ENCODE assay signal across 21 mouse cellular contexts in genomic region chr13:32442025-32442424, GRCm38 (mm10).
"Had no signal": no experiment of that assay in that cellular context is flagged by ENCODE, and none has a peak within 500 bp of the region (broad histone marks: within the 10 kb centered on the region; RNA-seq: fewer than 3 reads in every experiment).

No protein-coding gene starts in this region.

- H3K4me1 ChIP-seq: kidney, embryonic 15.5 days; liver, embryonic 12.5 days; liver, embryonic 15.5 days; midbrain, embryonic 12.5 days; midbrain, embryonic 15.5 days; neural tube, embryonic 12.5 days; stomach, embryonic 15.5 days had no signal

- ATAC-seq: liver, embryonic 12.5 days; midbrain, embryonic 15.5 days had no signal

- DNase-seq: kidney, adult 11 months; kidney, adult 8-10 months; kidney, postnatal 10 days; kidney, postnatal 36 days; layer of hippocampus, postnatal 36 days; left cerebral cortex, postnatal 4 days; liver; lung, adult 18-20 months; lung, postnatal 14 days; lung, postnatal 4 days; right cerebral cortex, postnatal 25 days; spleen, adult 18-20 months; thymus, postnatal 25 days had no signal

- H3K4me3 ChIP-seq: kidney, embryonic 15.5 days; liver, embryonic 12.5 days; liver, embryonic 15.5 days; midbrain, embryonic 12.5 days; midbrain, embryonic 15.5 days; neural tube, embryonic 12.5 days; neural tube, embryonic 15.5 days; stomach, embryonic 15.5 days had no signal

- H3K4me2 ChIP-seq: kidney, embryonic 15.5 days; liver, embryonic 12.5 days; liver, embryonic 15.5 days; midbrain, embryonic 12.5 days; midbrain, embryonic 15.5 days; neural tube, embryonic 12.5 days; neural tube, embryonic 15.5 days; stomach, embryonic 15.5 days had no signal

- H3K36me3 ChIP-seq: kidney, embryonic 15.5 days; liver, embryonic 12.5 days; liver, embryonic 15.5 days; midbrain, embryonic 12.5 days; midbrain, embryonic 15.5 days; neural tube, embryonic 12.5 days; neural tube, embryonic 15.5 days; stomach, embryonic 15.5 days had no signal

- H3K27me3 ChIP-seq: kidney, embryonic 15.5 days; liver, embryonic 12.5 days; liver, embryonic 15.5 days; midbrain, embryonic 12.5 days; midbrain, embryonic 15.5 days; neural tube, embryonic 12.5 days; neural tube, embryonic 15.5 days; stomach, embryonic 15.5 days had no signal

- H3K9me3 ChIP-seq: kidney, embryonic 15.5 days; liver, embryonic 12.5 days; liver, embryonic 15.5 days; midbrain, embryonic 12.5 days; midbrain, embryonic 15.5 days; neural tube, embryonic 12.5 days; neural tube, embryonic 15.5 days; stomach, embryonic 15.5 days had no signal

- H3K9ac ChIP-seq: kidney, embryonic 15.5 days; liver, embryonic 12.5 days; liver, embryonic 15.5 days; midbrain, embryonic 12.5 days; midbrain, embryonic 15.5 days; neural tube, embryonic 12.5 days; neural tube, embryonic 15.5 days; stomach, embryonic 15.5 days had no signal

- H3K27ac ChIP-seq: kidney, embryonic 15.5 days; liver, embryonic 12.5 days; liver, embryonic 15.5 days; midbrain, embryonic 12.5 days; midbrain, embryonic 15.5 days; neural tube, embryonic 12.5 days; neural tube, embryonic 15.5 days; stomach, embryonic 15.5 days had no signal
